Mouse (Mus musculus): ENCODE data around the gene Irf2bp2.

DNA sequence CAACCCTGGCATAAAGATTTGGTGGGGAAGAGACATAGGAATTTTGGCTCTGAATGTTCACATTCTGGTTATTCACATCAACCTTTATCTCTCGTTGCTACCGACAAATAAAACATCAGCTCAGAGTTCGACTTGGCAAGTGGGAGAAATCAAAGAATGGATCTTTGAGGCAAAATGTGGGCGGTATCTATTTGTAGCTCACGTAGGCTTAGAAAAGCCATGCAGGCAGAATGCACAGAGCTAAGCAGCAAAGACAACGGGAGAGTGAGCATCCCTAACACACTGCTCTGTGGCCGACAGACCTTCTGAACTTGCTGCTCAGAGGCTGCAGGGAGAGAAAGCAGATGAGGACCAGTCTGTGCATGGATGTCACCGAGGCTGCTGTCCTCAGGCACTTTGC, 44.2 kb upstream of the Irf2bp2 start:
- TF ChIP-seq CTCF (IDR thresholded peaks at IDR 0.05; ENCODE audit: low read depth, low read length) = no peak
- no peak for TF ChIP-seq POLR2A (IDR thresholded peaks at IDR 0.05; ENCODE audit: borderline replicate concordance, low read depth, low read length)
